Mouse (Mus musculus): Measurements from ENCODE around the gene Ndst2.

Gene Ndst2

DNA sequence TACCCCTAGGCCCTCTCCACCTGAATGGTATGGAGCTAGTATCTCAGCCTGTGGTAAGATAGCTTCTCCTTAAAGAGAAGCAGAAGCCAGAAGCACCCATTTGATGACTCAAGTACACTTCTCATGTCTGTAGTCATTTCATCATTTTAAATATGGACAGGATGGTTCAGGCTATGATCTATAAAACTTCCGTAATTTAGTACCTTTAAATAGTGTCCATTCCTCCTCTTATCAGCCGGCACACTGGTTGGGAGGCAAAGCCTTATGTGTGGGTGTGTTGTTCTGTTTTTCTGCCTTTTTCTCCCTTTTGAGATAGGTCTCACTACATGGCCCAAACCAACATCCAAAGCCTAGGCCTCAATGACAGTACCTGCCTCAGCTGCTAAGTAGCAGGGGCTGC is 35.8 kb downstream of the Ndst2 start:
- no peak for DNase-seq (ENCODE audit: low spot score)

GRCm38 (mm10) chr14:20696986-20697385 is 37.4 kb downstream of the Ndst2 start:
- no peak for DNase-seq (ENCODE audit: low spot score)

GRCm38 (mm10) chr14:20695761-20696520 is 38.4 kb downstream of the Ndst2 start:
- DNase-seq (ENCODE audit: low spot score) = no peak

DNA sequence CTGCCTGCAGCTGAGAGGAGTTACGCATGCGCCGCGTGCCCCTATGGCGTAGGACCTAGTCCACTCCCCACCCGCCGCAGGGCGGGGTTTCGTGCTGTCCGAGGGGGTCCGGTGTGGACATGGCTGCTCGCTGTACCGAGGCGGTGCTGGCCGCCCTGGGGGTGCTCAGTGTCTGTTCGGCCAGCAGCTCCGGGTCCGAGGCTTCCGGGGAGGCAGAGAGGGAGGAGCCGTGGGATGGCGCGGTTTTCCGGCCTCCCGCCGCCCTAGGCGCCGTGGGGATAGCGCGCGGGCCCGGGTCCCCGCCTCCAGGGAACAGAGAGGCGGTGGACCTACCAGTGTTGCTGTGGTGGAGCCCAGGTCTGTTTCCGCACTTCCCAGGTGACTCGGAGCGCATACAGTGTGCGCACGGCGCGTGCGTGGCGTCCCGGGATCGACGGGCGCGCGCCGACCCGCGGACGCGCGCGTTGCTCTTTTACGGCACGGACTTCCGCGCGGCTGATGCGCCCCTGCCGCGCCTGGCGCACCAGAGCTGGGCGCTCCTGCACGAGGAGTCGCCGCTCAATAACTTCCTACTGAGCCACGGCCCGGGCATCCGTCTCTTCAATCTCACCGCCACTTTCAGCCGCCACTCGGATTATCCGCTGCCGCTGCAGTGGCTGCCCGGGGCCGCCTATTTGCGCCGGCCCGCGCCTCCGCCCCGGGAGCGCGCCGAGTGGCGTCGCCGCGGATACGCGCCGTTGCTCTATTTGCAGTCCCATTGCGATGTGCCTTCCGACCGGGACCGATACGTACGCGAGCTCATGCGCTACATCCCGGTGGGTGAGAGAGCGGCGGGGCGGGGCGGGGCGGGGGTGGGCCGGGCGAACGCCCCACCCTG is 39.2 kb downstream of the Ndst2 start, which contains the start of gene Fut11:
Fut11 (plus strand) TSS at position 85 of the 877 bp plus-strand sequence.
- peak; percentile 82 for DNase-seq (ENCODE audit: low spot score)

- no peak for DNase-seq (ENCODE audit: low spot score)
Measured at GRCm38 (mm10) chr14:20694185-20694883, 40.0 kb downstream of the Ndst2 start.

GRCm38 (mm10) chr14:20693589-20694101 is 40.7 kb downstream of the Ndst2 start:
- DNase-seq (ENCODE audit: low spot score) = no peak

DNA sequence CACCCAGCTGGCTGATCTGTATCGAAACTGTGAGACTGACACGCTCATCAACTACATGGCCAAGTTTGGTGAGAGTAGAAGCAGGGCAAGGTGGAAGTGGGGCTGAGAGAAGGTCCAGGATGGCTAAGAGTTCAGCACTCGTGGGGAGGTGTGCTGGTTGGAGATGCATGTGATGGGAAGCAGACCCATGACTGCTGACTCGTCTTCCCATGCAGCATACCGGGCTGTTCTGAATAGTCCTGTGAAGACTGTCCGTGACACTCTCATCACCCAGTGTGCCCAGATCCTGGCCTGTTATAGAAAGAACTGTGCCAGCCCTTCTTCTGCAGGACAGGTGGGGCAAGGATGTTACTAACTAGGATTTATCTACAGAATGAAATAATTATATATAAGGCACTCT is 42.6 kb downstream of the Ndst2 start:
- DNase-seq (ENCODE audit: low spot score) = no peak

GRCm38 (mm10) chr14:20689009-20689408 is 45.4 kb downstream of the Ndst2 start:
- DNase-seq (ENCODE audit: low spot score) = no peak

GRCm38 (mm10) chr14:20686576-20686975 is 47.8 kb downstream of the Ndst2 start:
- no peak for DNase-seq (ENCODE audit: low spot score)

GRCm38 (mm10) chr14:20682498-20682897 is 51.9 kb downstream of the Ndst2 start:
- no peak for DNase-seq (ENCODE audit: low spot score)

DNA sequence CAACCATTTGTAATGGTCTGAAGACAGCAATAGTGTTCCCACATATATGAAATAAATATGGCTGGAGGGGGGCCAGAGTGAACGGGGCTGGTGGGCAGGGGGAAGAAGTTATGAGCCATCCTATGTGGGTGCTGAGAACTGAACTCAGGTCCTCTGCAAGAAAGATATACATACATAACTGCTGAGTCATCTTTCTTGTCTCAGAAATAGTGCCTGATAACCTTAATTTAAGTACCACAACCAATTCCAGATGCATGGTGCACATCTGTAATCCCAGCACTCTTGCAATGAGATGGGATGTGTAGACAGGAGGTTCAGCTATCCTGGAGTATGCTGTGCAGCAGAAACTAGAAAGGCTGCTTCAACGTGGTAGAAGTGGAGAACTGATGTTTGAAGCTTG is 52.6 kb downstream of the Ndst2 start:
- no peak for DNase-seq (ENCODE audit: low spot score)

DNA sequence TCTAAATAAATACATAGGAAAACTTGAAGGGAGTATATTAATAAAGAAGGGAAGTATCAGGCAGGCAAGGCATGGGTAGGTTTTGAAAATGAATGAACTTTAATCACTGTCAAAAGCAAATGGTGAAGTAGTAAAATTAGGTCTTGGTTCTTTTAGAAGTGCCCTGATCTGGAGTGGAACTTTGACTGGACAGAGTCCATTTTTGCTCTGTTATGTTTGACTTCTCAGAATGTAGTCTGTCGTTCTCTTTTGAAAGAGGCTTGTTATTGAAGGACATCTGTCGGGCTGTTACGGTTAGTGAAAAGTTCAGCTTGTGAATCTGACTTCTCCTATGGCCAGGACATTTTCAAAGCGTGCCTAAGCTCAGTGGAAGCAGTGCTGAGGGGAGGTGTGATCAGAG is 56.5 kb downstream of the Ndst2 start:
- DNase-seq (ENCODE audit: low spot score) = no peak

- DNase-seq (ENCODE audit: low spot score) = peak; percentile 100
Measured at GRCm38 (mm10) chr14:20674064-20674833, 60.1 kb downstream of the Ndst2 start, which contains the start of gene Sec24c. Gene Sec24c, plus strand, starts transcription at chr14:20674308.

GRCm38 (mm10) chr14:20673735-20674063 is 60.7 kb downstream of the Ndst2 start:
- DNase-seq (ENCODE audit: low spot score) = peak; percentile 34

Data from urinary bladder, postnatal 25 days (tissue).